Mouse (Mus musculus): ENCODE data around the gene Spats2. TPM values are rescaled to one million over a fixed set of nuclear protein-coding genes. Genes with fewer than 3 reads are reported as not detected.
"Not testable (repeated sequence)": the region's sequence is repeated elsewhere in the genome, so short reads cannot be mapped to it uniquely, and the experiment has no call there.

The Spats2 gene
- total RNA-seq (2021): 10 to 100 TPM; 30.9 to 35.3 TPM

DNA sequence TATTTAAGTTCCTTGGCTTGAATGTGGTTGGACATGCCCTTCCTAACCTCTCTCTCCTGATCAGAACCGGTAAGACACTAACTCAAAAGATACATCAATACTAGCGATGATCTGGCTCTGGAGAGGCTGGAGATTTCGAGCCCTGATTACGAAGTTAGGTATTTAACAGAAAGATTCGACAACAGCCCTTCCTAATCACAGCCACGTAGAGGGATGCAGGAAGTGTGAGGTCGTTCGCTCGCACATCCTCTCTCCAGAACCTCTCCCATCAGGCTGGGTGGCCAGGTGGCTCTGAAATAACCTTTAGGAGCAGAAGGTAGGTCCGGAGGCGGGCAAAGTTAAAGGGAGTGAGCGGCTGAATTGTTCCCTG is at the start of gene Spats2:
Spats2 (plus strand) TSS at position 206 of the 370 bp plus-strand sequence.
- no peak for DNase-seq (ENCODE audit: extremely low spot score in 1 of 2, low spot score in 1 of 2)

DNA sequence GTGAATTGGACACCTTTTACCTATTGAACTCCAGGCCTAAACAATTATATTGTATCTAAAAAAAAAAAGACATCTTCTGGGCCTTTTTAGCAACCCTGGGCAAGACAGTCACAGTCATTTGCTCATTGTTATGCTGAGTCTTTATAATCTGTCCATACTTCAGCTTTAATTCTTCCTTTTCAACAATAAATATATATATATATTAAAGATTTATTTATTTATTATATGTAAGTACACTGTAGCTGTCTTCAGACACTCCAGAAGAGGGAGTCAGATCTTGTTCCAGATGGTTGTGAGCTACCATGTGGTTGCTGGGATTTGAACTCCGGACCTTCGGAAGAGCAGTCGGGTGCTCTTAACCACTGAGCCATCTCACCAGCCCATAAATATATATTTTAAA is 49.7 kb upstream of the Spats2 start:
- DNase-seq (ENCODE audit: extremely low spot score in 1 of 2, low spot score in 1 of 2): not testable (repeated sequence)

DNA sequence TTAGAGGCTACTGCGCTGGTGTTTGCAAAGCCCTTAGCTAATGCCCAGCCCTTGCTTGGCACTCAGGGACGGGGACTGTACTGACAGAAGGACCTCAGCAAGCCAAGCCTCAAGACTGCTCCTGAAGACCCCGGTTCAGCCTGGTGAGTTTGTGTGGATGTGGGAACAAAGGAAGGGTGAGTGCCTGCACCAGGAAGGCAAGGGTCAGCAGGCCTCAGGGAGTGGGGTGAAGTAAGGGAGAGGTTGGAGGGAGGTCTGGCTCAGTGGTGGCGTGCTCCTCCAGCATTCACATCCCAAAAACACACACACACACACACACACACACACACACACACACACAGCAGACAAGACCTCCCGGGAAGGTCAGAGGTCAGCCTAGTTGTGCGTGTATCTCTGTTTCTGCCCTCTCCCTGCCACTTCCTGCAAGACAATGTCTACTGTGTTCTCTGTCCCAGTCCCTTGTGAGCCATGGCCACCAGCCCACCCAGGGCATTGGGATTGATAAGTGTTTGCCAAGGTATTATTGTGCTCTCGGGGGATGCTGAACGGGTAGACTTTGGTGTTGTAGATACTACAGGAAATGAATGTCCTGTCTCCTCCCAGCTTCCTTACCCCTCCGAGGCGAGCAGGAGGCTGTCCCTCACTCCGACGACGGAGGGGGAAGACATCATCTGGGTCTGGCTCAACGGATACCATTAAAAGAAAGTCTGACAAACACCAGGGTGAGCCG is 47.4 kb upstream of the Spats2 start:
- no peak for DNase-seq (ENCODE audit: extremely low spot score in 1 of 2, low spot score in 1 of 2)

DNA sequence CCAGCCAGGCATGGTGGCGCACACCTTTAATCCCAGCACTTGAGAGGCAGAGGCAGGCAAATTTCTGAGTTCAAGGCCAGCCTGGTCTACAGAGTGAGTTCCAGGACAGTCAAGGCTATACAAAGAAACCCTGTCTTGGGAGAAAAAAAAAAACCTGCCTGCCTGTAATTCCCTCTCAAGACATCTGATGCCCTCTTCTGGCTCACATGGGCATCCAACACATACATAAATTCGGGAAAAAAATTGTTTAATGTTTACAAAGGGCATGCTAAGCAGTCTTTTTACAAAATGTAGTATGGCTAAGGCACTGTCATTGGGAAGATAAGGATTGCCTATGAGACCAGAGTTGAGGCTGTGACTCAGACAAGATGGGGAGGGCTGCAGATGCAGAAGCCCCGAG is 45.9 kb upstream of the Spats2 start:
- DNase-seq (ENCODE audit: extremely low spot score in 1 of 2, low spot score in 1 of 2): no peak

DNA sequence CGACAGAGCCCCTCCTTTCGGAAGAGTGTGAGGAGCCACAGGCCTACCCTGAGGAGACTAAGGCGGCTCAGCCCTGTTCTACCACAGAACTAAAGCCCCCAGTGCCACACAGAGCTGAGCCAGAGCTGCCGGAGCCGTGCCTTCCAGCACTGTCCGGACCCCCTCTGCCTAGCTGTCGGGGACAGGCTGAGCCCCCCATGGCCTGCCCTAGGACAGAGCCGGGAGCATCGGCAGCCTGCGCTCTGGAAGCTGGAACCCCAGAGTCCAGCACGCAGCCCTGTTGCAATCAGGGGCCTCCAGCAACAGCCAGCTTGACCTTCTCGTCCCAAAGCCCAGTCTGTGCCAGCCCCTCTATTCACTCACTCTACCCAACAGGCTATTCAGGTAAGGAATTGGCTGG is 43.4 kb upstream of the Spats2 start:
- DNase-seq (ENCODE audit: extremely low spot score in 1 of 2, low spot score in 1 of 2): no peak

DNA sequence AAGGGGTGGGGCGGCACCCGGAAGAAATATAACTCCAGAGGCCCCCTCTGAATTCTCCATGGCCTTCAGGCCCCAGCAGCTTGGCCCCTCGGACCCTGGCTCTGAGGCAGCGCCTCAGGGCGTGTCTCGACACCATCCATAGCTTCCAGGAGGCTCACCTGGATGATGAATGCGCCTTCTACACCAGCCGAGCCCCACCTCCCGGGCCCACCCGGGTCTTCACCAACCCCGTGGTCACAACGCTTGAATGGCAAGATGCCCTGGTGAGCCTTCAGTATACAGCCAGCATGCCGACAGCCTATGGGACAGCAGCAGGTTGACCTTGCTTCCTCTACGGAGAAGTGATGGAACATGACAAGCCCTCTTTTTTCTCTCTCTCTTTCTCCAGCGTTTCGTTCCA is 42.9 kb upstream of the Spats2 start:
- DNase-seq (ENCODE audit: extremely low spot score in 1 of 2, low spot score in 1 of 2): no peak

DNA sequence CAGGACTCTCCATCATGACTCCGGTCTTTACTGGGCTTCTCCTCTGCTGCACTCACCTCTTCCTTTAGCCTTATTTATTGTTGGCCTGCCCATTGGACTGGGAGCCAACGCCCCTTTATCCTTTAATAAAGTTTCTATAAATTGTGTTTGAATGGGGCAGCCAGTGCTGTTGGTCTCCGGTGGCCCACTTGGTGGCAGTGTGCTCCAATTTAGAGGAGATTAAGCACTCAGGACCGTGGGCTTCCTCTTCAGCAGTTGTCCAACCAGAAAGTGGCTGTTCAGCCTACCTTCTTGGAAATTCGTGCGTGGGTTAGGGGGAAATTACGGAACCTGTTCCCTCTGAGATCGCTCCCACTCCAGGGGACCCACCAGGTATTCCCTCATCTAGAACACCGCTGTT is 42.5 kb upstream of the Spats2 start:
- peak in 1 of 2 experiments; percentile 64 for DNase-seq (ENCODE audit: extremely low spot score in 1 of 2, low spot score in 1 of 2)

DNA sequence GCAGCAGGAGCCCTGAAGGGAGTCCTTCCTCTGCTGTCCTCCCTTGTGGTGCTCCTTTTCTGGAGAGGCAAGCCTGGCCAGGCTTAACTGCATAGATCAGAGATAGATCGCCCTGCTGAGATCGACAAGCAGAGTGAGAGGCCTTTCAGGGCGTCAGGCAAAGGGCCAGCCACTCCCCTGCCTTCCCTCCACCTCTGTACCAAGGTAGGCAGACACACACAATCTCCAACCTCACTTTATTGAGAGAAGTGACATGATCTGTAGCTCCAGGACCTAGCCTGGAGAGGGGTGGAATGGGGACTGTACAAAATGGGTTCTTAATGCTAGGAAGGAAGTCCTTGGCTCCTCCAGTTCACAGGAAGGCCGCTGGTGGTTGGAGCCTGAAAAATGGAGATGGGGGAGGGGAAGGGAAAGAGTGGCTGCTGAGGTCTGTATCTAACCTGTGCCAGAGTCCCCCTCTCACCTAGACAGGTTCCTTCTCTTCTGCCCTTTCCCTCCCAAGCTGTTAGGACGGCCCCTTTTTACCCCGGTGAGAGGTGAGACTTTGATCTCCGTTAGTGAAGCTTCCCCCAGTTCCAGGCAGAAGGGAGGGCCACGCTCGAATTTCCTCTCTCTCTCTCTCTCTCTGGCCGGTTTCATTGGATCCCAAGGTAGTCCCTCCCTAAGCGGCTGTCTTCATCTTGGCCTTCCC is 41.7 kb upstream of the Spats2 start:
- DNase-seq (ENCODE audit: extremely low spot score in 1 of 2, low spot score in 1 of 2): no peak

DNA sequence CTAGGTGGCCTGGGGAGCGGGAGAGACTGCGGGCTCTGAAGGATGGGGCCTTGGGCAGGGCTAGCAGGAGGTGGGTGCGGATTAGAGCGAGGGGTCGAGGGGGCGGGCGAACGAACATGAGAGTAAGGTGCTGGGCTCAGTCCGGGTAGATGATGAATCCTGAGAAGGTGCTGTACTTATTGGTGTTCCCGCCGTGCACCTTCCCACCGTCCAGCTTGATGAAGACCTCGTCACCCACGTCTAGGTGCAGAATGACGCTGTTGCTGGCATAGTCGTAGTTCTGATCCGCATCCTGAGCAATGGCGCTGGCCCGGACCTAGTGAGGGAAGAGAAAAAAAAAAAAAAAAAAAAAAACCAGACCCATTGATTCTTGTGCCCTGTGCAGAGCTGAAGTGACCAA is 41.1 kb upstream of the Spats2 start:
- no peak for DNase-seq (ENCODE audit: extremely low spot score in 1 of 2, low spot score in 1 of 2)

DNA sequence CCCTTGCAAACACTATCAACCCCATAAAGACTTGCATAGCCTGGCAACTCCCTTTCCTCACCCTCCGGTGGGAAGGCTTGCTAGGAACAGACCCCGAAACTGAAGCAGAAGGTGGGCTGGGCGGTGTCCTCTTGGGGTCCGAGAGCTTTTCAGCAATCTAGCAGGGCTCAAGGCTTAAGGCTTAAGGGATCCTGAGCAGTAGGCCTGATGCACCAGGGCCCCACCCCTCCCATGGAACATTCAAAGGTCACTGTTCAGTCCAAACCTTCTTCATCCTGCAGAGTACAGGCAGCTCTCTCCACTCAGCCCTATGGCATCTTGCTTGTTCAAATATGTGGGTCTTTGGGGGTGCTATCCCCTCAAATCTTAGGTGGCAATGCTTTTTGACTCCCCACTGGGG is 39.7 kb upstream of the Spats2 start:
- no peak for DNase-seq (ENCODE audit: extremely low spot score in 1 of 2, low spot score in 1 of 2)

DNA sequence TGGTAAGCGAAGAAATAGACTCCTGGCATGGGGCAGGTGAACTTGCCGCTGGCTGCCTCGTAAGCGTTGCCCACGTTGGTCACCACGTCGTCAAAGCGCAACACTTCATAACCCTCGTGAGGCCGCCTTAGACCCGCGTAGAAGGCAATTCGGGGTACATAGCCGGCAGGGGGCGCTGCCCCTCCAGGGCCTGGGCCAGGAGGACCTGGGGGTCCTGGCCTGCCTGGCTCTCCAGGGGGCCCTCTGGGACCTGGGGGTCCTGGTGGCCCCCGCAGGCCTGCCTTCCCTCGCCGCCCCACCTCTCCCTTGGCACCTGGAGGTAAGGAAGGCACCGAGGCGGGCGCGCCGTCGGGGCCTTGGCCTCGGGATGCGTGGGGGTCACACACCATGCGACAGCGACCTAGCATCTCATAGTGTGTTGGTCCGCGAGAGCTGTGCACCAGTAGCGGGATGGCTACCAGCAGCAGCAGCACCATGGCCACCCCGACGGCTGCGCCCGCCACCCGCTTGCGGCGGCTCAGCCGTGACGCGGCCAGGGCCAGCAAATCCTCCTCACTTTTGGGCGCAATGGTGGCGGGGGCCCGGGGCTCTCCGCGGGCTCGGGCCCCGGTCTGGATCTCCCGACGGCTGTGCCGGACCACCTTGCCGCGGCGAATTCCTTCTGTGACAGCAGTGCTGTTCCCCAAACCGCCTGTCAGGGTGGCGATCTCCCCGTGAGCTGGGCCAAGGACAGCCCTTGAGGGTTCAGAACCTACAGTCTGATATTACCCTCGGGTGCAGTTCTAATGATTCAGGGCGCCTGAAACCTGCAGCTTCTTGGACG is 38.3 kb upstream of the Spats2 start, which contains the start of gene C1ql4:
C1ql4 (minus strand) TSS at position 565 of the 823 bp plus-strand sequence.
- DNase-seq (ENCODE audit: extremely low spot score in 1 of 2, low spot score in 1 of 2): no peak

DNA sequence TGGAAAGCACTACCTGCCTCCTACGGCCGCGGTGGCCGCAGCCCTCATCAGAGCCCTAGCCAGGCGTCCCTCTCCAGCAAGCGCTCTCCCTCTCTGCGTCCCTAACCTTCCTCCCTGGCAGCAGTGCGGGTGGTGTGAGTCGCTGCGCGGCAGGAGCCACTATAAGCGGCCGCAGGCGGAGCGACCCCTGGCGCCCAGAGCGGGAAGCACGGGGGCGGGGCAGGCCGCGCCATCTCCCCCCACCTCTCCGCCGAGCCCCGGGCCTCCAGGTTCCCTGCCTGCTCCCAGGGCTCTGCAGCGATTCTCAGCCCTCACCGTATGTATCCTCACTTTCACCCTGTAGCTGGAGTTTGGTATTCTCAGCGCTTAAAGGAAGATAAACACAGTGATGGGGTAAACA is 37.4 kb upstream of the Spats2 start:
- peak; percentile 55 to 72 for DNase-seq (ENCODE audit: extremely low spot score in 1 of 2, low spot score in 1 of 2)

DNA sequence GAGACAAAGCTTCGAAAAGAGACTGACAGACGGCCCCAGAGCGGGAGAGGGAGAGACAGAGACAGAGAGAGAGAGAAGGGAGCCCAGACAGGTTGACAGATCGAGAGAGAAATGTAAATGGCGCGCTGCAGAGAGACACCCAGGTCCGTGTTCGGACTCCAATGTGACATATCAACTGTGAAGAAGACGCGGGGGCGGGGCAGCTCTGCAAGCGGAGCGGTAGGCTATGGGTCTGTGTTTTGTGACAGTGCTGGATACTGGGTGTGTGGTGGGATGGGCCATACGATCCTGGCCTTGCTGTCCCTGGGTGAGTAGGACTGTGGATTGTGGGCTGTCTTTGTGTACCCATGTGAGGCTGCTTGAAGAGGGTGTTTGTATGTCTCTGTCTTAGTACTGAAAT is 36.6 kb upstream of the Spats2 start:
- no peak for DNase-seq (ENCODE audit: extremely low spot score in 1 of 2, low spot score in 1 of 2)

DNA sequence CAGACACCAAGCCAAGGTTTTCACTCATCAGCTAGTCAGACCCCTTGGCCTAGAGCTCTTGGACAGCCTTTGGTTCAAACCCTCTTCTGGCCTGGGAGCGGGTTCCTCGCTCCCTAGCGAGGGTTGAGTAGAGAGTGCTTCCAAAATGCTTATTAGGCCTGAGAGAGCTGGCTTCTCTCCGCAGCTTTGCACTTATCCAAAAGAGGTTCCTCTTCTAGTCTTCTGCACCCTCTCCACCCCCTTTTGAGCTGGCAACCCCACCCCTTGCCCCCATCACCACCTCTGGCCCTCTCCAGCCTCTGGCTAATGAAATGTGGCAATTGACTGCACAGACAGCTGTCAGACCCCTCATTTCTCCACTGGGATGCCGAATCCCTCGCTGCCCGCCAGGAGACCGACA is 32.8 kb upstream of the Spats2 start, which contains the start of gene Dnajc22:
Dnajc22 (plus strand) TSS at position 301 of the 400 bp plus-strand sequence.
- DNase-seq (ENCODE audit: extremely low spot score in 1 of 2, low spot score in 1 of 2): no peak

DNA sequence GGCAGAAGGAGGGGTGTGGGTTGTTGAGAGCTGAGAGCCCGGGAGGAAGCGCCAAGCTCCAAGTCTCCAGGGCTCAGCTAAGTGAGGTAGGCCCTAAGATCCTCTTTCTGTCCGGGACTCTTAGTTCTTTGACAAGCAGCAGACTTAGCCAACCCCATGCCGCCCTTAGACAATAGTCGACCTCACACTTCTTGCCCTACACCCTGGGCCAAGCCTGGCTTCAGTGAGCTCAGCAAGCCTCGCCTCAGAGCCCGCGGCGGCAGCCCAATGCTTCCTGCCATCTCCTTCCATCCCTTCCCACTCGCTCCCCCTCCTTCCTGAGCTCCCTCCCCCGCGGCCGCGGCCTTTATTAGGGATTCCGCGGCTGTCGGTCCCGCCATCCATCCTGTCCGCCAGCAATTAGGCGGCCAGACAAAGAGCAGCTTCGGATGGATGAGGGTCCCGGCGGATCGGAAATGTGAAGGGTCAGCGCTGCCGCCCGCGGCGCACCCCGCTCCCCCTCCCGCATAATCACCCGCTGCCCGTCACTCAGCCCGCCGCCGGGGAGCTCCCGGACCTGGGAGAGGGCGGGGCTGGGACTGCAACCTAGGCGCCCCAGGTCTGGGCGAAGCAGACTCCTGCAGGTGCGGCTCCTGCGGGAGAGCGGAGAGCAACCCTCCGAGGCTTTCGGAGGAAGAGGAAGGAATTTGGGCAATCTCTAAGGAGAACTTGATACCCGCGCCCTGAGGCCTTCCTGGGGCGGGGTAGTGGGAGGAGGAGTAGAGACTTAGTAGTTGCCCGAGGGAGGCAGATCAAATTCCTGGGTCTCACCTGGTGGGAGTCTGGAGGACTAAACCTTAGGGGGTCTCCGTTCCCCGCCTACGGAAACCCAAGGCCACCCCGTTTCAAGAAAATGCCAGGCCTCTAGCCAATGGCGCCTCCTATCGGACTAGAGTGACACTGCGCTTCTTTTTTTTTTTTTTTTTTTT is 32.1 kb upstream of the Spats2 start:
- DNase-seq (ENCODE audit: extremely low spot score in 1 of 2, low spot score in 1 of 2): no peak

DNA sequence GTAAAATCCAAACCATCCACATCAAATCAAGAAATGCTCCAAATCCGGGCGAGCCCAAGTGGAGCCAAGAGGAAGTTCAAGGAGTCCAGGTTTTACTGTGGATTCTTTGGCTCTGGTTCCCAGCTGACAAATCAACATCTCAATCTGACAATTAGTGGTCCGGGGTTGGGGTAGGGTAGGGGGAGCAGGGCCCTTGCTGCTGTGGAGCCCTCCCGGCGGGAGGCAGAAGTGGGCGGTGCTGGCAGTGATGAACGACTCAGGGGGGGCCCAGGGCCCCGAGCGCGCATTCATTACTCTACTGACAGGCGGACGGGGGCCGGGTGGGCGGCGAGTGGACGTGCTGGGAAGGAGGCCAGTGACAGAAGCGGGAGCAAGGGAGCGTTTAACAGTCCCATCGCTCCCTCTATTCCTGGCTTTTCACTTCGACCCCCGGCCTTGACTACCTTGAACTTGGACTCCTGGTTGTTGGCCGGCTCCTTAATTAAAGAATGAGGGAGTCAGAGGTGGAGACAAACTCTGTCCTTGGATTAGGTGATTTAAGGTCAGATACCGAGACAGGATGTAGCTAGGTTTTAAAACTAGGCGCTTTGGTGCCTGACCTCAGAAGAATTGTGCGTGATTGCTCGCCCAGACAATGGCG is 31.0 kb upstream of the Spats2 start:
- DNase-seq (ENCODE audit: extremely low spot score in 1 of 2, low spot score in 1 of 2): no peak

DNA sequence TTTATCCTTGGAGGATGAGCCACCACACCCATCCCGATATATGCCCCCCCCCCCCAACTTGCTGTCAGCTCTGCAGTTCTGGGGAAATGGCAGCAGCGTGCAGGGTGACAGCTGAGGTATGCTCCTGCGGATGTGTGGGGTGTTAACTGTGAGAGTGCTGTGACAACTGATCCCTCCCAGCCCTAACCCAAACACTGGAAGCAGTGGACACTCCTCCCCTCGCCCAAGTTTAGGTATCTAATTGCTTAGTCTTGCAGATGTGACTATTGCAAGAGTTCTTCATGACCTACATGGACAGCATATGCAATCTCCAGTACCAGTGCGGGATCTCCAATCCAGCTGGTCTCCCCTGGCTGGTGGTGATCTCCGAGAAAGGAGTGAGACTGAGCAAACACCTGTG is 30.4 kb upstream of the Spats2 start:
- DNase-seq (ENCODE audit: extremely low spot score in 1 of 2, low spot score in 1 of 2): no peak

DNA sequence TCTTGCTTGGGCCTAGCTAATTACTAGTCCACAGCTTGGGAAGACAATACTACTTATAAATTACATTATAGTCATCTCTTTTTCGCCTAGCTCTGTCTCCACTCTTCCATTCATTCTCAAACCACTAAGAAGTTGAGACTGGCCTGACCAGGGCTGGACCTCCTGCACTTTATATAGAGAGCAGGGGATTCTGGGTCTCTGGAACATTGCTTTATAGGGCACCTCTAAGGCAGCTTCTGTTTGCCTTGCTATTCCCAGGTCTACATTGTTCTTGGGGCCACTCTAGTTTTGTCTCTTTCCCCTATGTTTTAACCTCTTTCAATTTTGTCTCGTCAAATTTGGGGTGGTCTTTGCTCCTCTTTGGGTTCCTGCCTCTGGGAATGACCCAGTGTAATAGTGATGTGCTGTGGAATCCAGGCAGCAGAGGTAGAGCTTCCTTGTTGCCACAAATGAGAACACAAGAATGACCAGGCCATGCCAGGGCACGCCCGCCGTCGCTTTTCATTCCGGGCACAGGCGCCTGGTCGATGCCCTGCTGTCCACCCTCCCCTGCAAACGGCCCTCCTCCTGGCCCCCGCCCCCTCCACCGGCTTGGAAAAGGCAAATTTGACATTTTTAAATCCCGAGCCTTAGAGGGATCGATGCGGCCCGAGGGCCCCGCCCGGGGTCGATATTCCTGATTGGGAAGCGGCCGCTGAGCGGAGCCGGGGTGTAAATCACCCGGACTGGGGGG is 29.5 kb upstream of the Spats2 start:
- no peak for DNase-seq (ENCODE audit: extremely low spot score in 1 of 2, low spot score in 1 of 2)
